Mouse (Mus musculus): ENCODE data around the gene Ctnnbl1.

Gene Ctnnbl1

DNA sequence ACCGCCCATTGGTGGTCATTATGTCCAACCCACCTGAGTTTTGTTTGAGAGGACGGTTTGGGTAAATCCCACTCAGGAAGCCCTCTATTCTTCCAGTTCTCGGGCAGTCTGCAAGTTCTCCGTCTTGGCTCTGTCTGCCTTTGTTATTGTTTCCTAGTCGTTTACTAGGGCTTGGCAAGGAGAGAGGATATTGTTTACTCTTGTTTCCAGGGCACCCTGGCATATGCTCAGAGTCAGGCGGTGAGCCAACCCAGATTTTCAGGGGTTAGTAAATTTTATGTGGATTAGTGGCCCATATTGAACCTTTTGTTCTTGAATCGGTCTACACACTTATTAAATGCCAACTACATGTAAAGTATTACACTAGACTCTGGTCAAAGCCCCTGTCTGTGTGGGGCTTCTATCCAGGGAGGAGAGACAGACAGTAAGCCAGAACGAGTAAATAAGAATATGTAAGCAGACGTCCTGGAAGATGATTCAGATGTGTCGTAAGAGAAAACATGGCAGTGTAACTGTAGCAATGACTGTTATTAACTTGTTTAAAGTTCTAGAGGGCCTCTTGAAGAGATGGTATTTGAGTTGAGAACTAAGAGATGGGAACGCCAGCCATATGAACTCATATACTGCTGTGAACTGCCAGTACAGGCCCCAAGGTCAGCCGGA is 13.9 kb downstream of the Ctnnbl1 start:
- no peak for DNase-seq

DNA sequence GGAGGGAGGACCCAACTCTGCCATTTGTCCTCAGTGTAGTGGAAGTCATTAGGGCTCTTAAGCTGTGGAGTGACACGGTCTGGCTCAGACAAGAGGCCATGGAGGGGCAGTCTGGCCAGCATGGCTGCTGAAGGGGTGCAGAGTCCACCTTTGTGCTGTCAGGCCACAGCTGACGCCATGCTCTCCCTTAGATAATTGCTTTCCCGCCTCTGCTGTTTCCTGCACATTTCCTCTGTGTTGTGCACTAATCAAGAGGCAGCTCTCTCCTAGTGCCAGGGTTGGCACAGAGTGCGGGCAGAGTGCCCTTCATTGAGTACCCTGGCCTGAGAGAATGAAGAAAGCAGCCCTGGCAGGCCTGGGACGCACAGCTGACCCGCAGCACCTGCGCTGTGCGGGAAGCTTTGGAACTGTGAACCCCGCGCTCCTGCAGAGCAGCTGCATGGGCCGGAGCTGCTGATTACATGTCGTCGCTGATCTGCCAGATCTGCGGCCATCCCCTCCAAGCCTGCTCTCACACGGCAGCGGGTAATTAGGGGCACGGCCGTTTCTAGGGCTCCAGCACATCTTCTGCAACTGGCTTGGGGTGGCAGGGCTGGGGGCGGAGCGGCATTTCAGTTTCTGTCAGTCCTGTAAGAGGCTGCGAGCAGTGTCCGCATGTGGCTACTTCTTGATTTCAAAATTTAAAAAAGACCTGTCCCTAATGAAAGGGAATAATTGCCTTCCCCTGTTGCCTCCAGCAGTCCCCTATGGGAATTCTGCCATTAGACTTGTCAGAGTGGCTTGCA is 14.6 kb downstream of the Ctnnbl1 start:
- peak; percentile 62 for DNase-seq

DNA sequence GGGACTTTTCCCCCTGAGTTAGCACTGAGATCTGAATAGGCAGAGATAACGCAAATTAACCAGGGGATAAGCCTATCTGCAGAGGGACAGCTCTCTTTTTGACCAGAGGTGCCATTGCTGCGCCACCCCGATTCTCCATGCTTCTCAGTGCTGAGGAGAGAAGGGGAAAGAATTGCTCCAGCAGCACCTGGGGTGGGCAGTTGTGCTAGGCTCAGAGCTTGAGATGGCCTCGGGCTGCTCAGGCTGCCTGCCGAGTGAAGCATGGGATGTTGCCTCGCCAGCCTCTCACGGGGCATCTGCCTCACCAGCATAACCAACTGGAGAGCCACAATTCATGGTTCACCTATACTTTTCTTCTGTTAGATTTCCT is 15.2 kb downstream of the Ctnnbl1 start:
- no peak for DNase-seq

DNA sequence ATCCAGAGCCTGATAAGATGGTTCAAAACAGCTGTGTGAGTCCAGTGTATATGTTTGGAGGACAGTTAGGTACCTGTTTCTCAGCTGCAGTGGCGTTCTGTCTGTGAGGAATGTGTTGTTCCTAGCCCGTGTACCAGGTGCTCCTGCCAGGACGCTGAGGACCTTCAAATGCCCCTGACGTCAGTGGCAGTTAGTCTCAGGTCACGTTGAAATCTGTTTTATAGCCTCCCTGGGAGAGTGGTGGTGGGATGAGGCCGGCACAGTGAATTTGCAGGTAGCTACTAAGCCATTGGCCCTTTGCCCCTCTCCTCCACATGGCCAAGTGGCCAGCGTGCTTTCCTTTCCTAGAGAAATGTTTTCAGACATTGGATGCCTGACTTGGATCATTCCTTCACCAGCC is 18.6 kb downstream of the Ctnnbl1 start:
- DNase-seq, result no peak

DNA sequence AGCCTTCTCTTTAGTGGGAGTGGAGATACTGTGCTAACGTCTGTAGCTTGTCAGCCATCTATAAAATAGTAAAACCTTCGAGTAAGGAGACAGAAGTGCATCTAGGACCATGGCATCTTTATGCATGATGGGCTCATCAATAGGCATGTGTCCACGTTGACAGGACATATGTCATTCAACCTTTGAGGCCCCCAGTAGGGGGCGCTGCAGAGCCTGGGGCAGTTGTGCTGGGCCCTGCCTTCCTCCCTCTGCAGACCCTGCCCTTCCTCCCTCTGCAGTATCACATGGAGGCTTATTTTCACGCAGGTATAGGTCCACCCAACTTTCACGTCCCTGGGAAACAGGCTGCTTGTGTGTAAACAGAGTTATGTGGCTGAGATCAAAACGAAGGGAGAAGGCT is 19.0 kb downstream of the Ctnnbl1 start:
- no peak for DNase-seq

DNA sequence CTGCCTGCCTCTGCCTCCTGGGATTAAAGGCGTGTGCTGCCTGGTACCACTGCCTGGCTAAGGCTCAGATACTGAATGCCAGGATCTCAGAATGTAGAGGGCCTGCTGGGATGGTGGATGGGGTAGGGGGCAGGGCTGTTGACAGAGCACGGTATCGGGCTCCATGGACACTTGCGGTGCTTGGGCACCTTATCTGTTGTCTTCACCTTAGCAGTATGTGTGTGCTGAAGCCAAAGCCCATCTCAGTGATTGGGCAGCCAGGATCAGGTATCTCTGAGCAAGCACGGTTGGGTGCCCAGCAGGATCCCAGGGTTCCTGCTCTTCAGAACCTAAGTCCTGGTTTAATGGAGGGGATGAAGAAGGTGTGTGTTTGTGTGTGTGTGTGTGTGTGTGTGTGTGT is 21.2 kb downstream of the Ctnnbl1 start:
- DNase-seq, result no peak

DNA sequence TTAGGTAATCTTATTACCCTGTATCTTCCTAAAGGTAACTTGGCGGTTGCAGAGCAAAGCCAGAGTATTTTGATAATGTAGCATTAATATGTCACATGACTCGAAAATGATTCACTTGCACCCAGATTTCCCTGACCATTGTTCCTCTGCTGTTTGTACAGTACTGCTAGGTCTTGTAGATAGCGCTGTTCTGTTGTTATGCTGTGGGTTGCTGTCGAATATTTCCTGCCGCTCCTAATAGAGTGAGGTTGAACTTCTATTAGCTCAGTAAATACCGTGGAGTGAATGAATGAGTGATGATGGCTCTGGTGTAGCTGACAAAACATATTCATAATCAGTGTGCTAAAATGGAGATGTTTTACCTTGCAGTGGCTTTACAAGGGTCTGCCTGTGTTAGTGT is 22.5 kb downstream of the Ctnnbl1 start:
- DNase-seq, result no peak

DNA sequence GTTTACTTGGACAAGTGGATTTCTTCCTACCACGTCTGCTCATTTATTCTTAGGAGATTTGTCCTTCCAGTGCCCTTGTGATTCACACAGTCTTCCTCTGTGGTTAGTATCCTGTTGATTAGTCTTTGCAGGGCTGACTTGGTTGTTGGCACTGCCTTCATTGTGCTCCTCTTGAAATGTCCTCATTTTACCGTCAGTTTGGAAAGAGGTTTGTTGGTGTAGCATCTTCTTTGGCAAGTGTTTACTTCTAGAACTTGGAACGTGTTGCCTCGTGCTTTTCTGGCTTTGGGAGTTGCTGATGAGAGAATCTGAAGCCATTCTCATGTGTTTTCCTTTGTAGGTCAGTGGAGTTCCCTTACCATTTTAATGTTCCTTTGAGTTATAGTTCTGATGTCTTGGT is 25.7 kb downstream of the Ctnnbl1 start:
- no peak for DNase-seq

DNA sequence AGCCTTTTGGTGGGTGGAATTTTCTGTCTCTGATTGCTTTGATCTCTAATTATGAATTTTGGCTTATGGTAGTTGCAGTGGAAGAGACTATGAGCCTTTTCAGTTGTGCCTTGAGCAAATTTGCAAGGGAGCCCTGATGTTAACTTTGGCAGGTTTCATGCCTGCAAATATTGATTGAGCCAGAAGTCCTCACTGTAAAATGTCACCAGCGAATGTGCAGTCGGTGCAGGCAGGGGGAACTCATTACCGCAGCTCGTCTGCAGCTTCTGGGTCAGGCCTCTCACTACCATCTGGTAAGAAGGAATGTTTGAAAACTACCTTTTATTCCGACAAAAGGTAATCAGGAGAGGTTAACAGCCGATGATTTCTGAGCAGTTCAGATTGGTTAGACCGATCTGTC is 29.4 kb downstream of the Ctnnbl1 start:
- DNase-seq, result no peak

DNA sequence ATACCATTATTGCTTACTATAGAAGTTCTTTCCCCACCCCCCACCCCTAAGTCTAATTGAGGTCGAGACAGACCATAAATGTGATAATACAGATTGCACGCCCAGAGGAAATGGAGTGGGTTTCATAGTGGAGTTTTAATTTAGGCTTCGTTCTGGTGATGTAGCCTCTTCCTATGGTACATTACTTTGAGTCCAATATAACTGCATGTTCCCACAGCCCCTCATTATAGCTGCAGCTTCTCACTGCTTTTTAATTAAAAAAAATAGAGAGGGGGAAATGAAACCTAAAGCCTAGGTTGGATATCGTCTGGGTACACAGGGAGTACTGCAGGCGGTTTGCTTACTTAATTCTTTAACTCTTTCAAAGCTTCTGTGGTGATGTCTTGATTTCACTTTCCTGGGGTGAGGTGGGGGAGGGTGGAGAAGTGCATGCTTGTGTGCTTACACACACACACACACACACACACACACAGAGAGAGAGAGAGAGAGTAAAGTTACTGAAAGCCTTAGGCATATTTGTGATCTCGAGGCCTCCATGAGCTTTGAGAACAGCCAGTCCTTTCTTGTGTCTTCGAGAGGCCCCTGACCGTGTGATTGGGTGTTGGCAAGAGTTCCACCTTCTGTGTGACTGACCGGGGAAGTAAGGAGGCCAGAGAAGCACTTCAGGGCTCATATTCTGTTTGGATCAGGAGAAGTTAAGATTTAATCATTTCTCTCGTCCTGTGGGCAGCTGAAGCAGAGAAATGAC is 31.7 kb downstream of the Ctnnbl1 start:
- no peak for DNase-seq

DNA sequence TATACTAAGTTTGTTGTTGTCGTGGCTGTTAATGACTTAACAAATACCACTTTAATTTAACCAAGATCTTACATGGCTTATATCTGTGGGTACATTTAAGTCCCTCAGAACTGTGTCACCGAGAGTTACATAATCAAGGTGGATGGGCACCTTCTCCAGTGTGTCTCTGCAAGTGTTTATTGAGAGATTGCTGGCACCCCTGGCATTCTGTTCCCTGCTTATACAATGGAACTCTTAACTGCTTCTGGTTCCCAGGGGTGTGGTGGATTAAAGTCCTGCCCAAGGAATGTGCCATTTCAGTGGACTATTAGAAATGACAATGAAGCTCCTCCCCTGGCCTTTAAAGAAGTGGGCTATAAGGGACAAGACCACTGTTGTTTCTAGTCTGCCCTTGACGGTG is 33.6 kb downstream of the Ctnnbl1 start:
- no peak for DNase-seq

DNA sequence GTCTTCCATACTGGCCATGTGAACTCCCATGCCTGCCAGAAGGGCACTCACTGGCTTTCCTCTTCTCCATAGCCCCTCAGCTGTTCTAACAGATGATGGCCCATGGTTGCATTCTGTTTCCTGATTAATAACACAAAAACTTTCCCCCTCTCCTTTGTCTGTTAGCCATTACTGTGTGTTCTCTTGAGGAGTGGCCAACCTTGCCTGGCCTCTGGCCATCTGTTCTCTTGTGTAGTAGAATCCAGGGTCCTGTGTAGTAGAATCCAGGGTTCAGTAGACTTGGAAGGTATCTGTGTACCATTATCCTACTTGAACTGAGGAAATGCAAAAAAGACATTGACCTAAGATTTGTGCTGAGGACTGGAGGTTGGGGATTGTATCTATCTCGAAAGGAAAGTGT is 36.5 kb downstream of the Ctnnbl1 start:
- DNase-seq, result no peak

DNA sequence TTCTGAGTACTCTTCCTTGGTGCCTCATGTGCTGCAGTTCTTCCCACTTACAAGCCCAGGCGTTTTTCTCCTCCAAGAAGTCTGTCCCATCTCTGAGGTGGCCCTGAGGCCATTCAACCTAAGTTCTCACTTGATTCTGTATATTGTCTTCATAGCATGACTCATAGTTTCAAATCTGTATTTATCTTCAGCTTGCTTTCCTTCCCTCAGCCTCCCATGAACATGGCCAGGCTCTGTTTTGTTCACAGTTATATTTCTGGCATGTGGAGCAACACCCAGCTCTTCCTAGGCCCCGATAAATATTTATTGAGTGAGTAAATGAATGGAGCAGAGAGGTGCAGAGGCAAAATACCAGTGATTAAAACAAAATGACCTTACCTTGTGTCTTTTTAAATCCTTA is 38.8 kb downstream of the Ctnnbl1 start:
- DNase-seq, result no peak

DNA sequence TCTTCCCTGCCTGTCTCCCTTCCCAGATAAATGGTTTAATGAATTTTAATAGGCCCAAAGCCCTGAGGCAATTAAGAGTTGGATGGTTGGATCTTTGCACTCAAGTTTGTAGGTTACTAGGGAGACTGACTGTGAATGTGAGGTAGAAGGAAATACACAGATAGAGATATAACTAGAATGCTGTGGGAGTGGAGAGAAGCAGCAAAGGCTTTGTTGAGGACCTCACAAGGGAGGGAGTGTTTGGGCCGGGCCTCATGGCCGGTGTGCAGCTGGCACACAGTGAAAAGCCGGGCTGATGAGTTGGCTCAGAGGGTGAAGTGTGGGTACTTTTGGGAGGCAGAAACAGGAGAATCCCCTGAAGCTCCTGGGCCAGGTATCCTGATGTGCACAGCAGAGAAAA is 43.8 kb downstream of the Ctnnbl1 start:
- DNase-seq, result no peak

DNA sequence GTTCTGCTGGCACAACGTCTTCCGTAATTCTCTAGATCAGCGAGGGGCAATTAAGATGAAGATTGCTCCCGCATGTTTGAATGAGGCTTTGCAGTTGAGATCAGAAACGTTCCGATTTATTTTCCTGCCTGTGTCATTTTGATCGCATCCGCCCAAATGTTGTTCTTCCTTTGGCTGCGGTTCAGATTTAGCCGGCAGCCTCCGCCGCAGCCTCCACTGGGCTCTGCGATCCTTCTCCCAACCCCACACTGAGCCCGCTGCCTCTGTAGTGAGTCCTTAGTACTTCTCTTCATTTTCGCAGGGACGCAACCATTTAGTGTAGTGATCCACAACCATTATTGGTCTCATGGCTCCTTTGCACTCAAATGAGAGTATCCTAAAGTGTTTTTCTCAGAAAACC is 46.0 kb downstream of the Ctnnbl1 start:
- DNase-seq, result no peak

DNA sequence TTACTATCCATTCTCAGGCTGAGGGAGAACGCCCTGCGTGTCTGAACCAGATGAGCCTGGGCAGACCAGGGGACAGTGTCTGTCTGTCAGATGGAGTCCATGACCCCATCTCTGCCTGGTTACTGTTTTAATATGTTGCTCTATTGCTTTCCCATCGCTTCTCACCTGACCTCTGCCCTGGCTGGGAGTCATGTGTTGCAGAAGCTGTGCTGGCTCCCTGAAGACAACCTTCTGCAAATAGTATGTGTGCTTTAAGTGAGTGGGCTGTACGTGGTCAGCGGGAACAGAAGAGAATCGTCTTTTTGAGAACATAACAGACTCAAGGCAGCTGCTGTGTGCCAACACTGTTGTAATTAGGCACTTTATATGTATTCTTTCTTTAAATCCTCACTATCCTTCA is 47.0 kb downstream of the Ctnnbl1 start:
- no peak for DNase-seq

DNA sequence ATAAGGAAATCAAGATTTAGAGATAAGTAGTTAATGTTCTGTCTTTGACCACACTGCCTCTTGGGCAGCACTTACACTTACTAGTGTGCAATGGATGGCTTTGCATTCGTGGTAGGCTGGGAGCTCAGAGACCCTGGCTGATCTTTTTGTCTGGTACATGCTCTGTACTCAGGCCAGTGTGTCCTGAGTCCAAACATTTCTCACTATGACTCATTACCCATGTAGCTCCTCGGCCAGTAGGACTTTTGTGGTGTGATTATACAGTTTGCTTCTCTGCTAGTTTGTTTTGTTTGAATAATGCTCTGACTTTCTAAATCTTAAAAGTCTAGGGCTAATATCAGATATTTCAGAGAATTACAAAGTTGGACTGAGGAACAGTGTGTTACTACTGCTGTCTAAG is 47.4 kb downstream of the Ctnnbl1 start:
- no peak for DNase-seq

DNA sequence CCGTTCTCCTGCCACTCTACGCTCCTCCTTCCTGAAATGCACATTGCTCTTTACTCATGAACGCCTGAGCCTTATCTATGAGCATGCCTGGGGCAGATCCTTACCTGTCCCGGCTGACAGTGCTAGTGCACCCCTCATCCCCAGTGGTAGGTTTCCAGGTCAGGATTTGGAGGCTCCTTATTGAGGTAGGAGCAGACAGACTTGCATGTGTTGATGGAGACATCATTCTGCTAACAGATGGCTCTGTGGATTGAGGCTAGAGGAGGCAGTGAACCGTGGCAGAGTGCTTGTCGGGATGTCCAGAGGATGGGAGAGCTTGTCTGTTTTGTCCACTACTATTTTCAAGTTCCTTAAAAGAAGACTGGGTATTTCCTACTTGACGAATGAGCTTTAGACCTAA is 52.0 kb downstream of the Ctnnbl1 start:
- DNase-seq, result no peak

DNA sequence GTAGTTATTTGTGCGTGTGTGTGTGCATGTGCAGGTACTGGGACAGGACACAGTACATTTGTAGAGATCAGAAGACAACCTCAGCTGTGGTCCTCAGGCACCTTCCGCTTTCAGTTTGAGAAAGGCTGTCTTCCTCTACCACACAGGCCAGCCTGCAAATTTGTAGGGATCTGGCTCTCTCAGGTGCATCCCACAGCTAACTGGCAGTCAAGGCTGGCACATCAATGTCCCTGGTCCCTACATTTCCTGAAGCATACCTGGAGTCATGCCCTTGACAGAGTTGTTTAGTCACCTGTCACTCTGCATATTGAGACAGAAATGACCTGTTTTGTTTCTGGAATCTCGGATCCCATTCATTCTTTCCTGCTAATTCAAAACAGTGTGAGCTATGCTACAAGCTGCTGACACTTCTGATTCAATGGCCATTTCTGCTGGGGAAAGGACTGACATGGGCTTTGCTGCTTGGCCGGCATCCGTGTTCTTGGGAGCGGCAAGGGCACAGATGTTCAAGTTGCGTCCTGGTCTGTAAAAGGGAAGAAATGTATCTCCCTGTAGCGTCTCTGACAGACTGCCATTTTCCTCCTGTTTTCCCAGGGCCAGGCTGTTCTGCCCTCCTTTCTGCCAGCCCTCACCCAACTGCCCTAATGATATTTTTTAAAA is 53.8 kb downstream of the Ctnnbl1 start:
- DNase-seq, result no peak

DNA sequence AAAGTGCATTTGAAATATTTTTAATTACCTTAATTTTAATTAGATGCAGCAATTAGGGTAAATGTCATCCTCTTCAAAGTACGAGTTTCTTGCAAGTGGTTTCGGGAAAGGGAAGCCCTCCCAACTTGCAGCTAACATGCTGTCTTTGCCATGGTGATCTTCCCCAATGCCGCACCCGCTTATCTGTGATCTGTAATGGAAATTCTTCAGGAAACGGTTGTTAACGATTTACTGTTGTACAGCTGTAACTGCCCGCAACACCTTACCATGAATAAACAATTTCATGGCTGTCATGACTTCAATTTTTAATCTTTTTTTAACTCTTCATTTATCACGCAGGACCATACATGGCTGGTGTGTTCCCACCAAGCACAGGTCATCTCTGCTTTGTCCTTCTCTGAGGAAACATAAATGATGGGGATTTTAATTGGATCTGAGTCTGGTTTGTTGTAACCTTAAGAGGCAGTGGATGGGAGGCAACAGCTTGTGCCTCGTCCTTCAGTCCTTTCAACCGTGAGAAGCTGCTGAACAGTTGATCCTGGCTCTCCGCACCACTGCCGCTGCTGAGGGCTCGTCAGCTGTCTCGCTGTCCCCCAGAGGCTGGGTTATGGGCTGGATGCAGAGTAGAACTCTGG is 54.4 kb downstream of the Ctnnbl1 start:
- DNase-seq, result no peak

DNA sequence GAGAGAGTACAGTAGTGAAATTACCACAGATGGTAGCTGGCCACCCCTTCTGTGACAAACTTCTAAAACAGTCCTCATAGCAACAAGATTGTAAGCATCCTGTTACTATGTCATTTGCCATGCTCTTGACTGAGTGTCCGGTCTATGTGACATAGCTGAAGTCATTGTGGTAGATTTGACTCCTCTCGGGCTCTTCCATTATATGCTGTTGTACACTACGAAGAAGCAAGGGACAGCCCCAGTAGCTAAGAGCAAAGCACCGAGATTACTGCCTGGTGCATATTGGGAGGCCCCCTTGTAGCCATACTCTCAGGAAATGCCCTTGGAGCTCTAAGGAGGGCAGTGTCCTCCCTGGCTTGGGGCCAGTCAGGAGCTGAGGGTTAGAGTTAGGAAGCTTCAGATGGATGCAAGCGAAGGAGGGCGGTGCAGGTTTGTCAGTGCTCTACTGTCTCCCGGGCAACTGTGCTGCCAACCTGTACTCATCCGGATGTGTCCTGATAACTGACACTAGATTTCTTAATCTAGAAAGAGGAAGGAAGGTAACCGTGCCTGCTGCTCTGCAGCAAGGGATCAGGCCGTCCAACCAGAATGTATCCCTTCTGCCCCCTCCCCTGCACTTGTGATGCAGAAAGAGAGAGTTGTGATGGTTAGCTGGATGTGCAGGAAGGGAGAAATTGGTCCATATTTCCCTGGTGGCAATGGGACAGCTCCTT is 55.8 kb downstream of the Ctnnbl1 start:
- DNase-seq, result no peak

DNA sequence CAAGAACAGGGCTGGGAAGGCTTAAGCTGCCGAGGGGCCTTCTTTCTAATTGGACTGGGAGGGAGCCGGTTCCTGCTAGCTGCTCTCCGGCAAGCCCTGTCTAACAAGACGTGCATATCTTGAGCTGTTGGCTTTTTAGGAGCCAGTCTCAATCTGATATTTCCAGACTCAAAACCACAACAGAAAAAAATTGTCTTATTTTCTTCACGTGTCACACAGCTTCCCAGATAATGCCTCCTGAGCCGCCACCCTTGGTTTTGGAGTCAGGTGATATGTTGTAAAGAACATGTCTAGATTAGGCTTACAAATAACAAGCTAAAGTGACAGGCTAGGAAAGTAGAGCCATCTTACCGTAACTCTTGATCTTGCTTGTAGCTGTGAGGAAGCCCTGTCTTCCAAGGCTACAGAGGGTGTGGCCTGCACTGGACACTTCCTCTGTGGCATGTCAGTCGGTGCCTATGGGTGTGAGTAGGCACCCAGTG is 56.7 kb downstream of the Ctnnbl1 start:
- no peak for DNase-seq
